Mouse (Mus musculus): ENCODE measurements around the gene Lamtor1.

- no peak for TF ChIP-seq POLR2A (IDR thresholded peaks at IDR 0.05; ENCODE audit: control insufficient read depth, extremely low read depth, insufficient read depth, low read length, poor library complexity)
- TF ChIP-seq CTCF (IDR thresholded peaks at IDR 0.05; ENCODE audit: borderline replicate concordance, control insufficient read depth, extremely low read depth, insufficient read depth, low read length, poor library complexity): no peak
Observed at GRCm38 (mm10) chr7:101882413-101883154, 23.1 kb upstream of the Lamtor1 start.
